Mouse (Mus musculus) heart, postnatal 0 days (tissue): ENCODE results near the gene Dpp6. TPM values are rescaled to one million over a fixed set of nuclear protein-coding genes. Genes with fewer than 3 reads are reported as not detected.

Experiments
- ATAC-seq: fragments of 200-750 bp; cut with Nextera tagmentation; 2 replicates; pipeline ENCODE4 v1.8.0; 2017; ENCODE audit warnings: low read depth, moderate number of reproducible peaks, moderate library complexity; ENCODE audit not compliant: insufficient read depth
- DNase-seq: peaks from one replicate; pipeline ENCODE4 v3.0.0-alpha.2; 2016; ENCODE audit warnings: low spot score
- H3K27ac ChIP-seq: fragments of 300-500 bp; sonication (generic); 2 replicates; pipeline ENCODE4 v1.5.1; 2014; ENCODE audit warnings: low read depth, mild to moderate bottlenecking
- H3K27me3 ChIP-seq: fragments of 300-500 bp; sonication (generic); 2 replicates; pipeline ENCODE4 v1.6.1; 2014; ENCODE audit warnings: low read length, mixed read lengths; ENCODE audit not compliant: control insufficient read depth, insufficient read depth
- H3K36me3 ChIP-seq: fragments of 300-500 bp; sonication (generic); replicated peaks from 2 replicates; pipeline ENCODE4 v1.6.1; 2014; ENCODE audit warnings: low read length, mixed read lengths; ENCODE audit not compliant: control insufficient read depth, insufficient read depth
- H3K4me1 ChIP-seq: fragments of 300-500 bp; sonication (generic); 2 replicates; pipeline ENCODE4 v1.6.1; 2014; ENCODE audit warnings: antibody characterized with exemption; ENCODE audit not compliant: control insufficient read depth, insufficient read depth
- H3K4me2 ChIP-seq: fragments of 300-500 bp; sonication (generic); 2 replicates; pipeline ENCODE4 v1.6.1; 2014; ENCODE audit warnings: low read depth, mild to moderate bottlenecking, low read length, moderate library complexity
- H3K4me3 ChIP-seq: fragments of 300-500 bp; sonication (generic); 2 replicates; pipeline ENCODE4 v1.5.1; 2014; ENCODE audit warnings: low read depth, low read length
- H3K9ac ChIP-seq: fragments of 300-500 bp; sonication (generic); replicated peaks from 2 replicates; pipeline ENCODE4 v1.6.1; 2014; ENCODE audit warnings: low read depth, low read length, mixed read lengths
- H3K9me3 ChIP-seq: fragments of 300-500 bp; sonication (generic); replicated peaks from 2 replicates; pipeline ENCODE4 v1.6.1; 2016; ENCODE audit warnings: low read length; ENCODE audit not compliant: control insufficient read depth
- CTCF ChIP-seq: IDR thresholded peaks from 2 replicates; pipeline ENCODE4 v1.5.1; 2016; ENCODE audit warnings: antibody characterized with exemption, control low read depth, low read depth
- EP300 ChIP-seq: IDR thresholded peaks from 2 replicates; pipeline ENCODE4 v1.6.1; 2016; ENCODE audit warnings: antibody characterized with exemption, low read depth
- WGBS: fragments of 180-500 bp; shearing (Covaris S2); extraction: QIAGEN DNeasy Blood & Tissue Kit; methylation state at CpG from one replicate; pipeline ENCODE4 v1.1.7; 2014; 5-methylcytosine and 5-hydroxymethylcytosine counted together
- polyA plus RNA-seq: library from polyadenylated mRNA; unstranded; fragments of >200 nt; fragmentation: Nextera tagmentation; extraction: Ambion mirVana; gene quantifications from 2 replicates; pipeline ENCODE4 v1.2.1, GENCODE M21; 2015
- total RNA-seq: library from RNA; depleted of rRNA; stranded (reverse); fragments of >200 nt; gene quantifications from 2 replicates; pipeline ENCODE4 v1.2.3, GENCODE M21; 2014; ENCODE audit warnings: low replicate concordance

The Dpp6 gene
- total and polyA plus RNA-seq, 2 experiments from 2014 or later, result 0.05 TPM; not detected in 1

DNA sequence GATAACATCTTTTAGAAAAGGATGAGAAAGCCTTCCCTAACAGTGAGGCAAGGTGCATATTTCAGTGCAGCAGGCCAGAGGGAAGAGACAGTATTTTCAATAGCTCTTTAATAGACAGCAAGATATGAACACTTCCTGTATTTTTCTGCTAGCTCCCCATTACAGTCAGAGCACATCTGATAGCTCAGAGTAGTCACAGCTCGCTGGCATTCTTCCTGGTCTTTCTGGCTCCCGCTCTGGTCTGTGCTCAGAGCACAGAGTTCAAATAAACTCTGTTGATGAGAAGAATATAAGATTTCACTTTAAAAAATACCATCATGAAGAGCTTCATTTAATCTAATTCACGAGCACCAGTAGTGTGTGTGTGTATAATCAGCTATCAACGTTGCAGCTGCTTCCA, 249.8 kb downstream of the Dpp6 start:
- TF ChIP-seq EP300, result no peak
- TF ChIP-seq CTCF, result no peak
- ATAC-seq (no peak), DNase-seq (no peak)
- H3K27me3 ChIP-seq, result no peaks in the 10 kb centered on the region
- no peaks in the 10 kb centered on the region for H3K4me1 ChIP-seq
- no peak overlapping the region for H3K4me3 ChIP-seq
- 0 out of 2 replicates have a peak, but pooled peaks cover 5% of the 10 kb centered on the region for H3K9me3 ChIP-seq
- no peak overlapping the region for H3K27ac ChIP-seq
- H3K36me3 ChIP-seq, result no peaks in the 10 kb centered on the region
- H3K9ac ChIP-seq, result no peak overlapping the region
- H3K4me2 ChIP-seq, result no peak overlapping the region
- WGBS, result 68% methylated on average over 4 of the region's 4 CpGs

GRCm38 (mm10) chr5:27075131-27075591, 258.2 kb downstream of the Dpp6 start:
- no peaks in the 10 kb centered on the region for H3K36me3 ChIP-seq
- no peaks in the 10 kb centered on the region for H3K4me1 ChIP-seq
- no peak overlapping the region for H3K9ac ChIP-seq
- H3K27ac ChIP-seq, result no peak overlapping the region
- no peak overlapping the region for H3K4me2 ChIP-seq
- TF ChIP-seq CTCF, result peak; percentile 56
- no peak for TF ChIP-seq EP300
- 21% methylated on average over 8 of the region's 8 CpGs for WGBS
- H3K4me3 ChIP-seq, result no peak overlapping the region
- H3K27me3 ChIP-seq, result no peaks in the 10 kb centered on the region
- H3K9me3 ChIP-seq, result no peaks in the 10 kb centered on the region
- peak; percentile 12 for DNase-seq
- ATAC-seq, result no peak

GRCm38 (mm10) chr5:27076046-27076445, 259.0 kb downstream of the Dpp6 start:
- no peak for ATAC-seq
- 30% methylated on average over 1 of the region's 1 CpGs for WGBS
- no peaks in the 10 kb centered on the region for H3K9me3 ChIP-seq
- no peaks in the 10 kb centered on the region for H3K27me3 ChIP-seq
- H3K27ac ChIP-seq, result no peak overlapping the region
- H3K4me1 ChIP-seq, result no peaks in the 10 kb centered on the region
- H3K4me2 ChIP-seq, result no peak overlapping the region
- H3K36me3 ChIP-seq, result no peaks in the 10 kb centered on the region
- DNase-seq, result no peak
- no peak overlapping the region for H3K4me3 ChIP-seq
- TF ChIP-seq CTCF (no peak; the same call in 1 of the 2 replicates), EP300 (no peak)
- no peak overlapping the region for H3K9ac ChIP-seq

- Histone ChIP-seq H3K9me3 (no peaks in the 10 kb centered on the region), H3K27me3 (no peaks in the 10 kb centered on the region), H3K4me3 (no peak overlapping the region), H3K27ac (no peak overlapping the region), H3K36me3 (no peaks in the 10 kb centered on the region), H3K9ac (no peak overlapping the region), H3K4me1 (no peaks in the 10 kb centered on the region), H3K4me2 (no peak overlapping the region)
- WGBS, result 31% methylated on average over 1 of the region's 1 CpGs
- ATAC-seq, result no peak
- TF ChIP-seq CTCF (no peak), EP300 (no peak)
- DNase-seq, result no peak
Measured at GRCm38 (mm10) chr5:27077821-27078220, 260.8 kb downstream of the Dpp6 start.

GRCm38 (mm10) chr5:27081275-27081674, 264.3 kb downstream of the Dpp6 start:
- no peaks in the 10 kb centered on the region for H3K27me3 ChIP-seq
- no peak overlapping the region for H3K9ac ChIP-seq
- H3K27ac ChIP-seq, result no peak overlapping the region
- ATAC-seq (no peak), DNase-seq (no peak)
- no peak for TF ChIP-seq CTCF
- TF ChIP-seq EP300, result no peak
- H3K4me2 ChIP-seq, result no peak overlapping the region
- 55% methylated on average over 1 of the region's 1 CpGs for WGBS
- H3K4me1 ChIP-seq, result no peaks in the 10 kb centered on the region
- H3K9me3 ChIP-seq, result no peaks in the 10 kb centered on the region
- no peak overlapping the region for H3K4me3 ChIP-seq
- no peaks in the 10 kb centered on the region for H3K36me3 ChIP-seq

GRCm38 (mm10) chr5:27083762-27084161, 266.8 kb downstream of the Dpp6 start:
- WGBS, result 46% methylated on average over 4 of the region's 4 CpGs

More at GRCm38 (mm10) chr5:27083762-27084161, 266.8 kb downstream of the Dpp6 start:
- TF ChIP-seq CTCF (no peak), EP300 (no peak)
- no peaks in the 10 kb centered on the region for H3K9me3 ChIP-seq
- no peaks in the 10 kb centered on the region for H3K36me3 ChIP-seq
- no peak overlapping the region for H3K9ac ChIP-seq
- H3K4me1 ChIP-seq, result no peaks in the 10 kb centered on the region
- no peak overlapping the region for H3K4me3 ChIP-seq
- H3K27me3 ChIP-seq, result no peaks in the 10 kb centered on the region
- no peak overlapping the region for H3K27ac ChIP-seq
- DNase-seq, result no peak
- ATAC-seq, result no peak
- no peak overlapping the region for H3K4me2 ChIP-seq
